Mouse (Mus musculus) G1E (cell line): ENCODE data around the gene Mmp2.

Source experiments
- CTCF ChIP-seq: IDR thresholded peaks from 2 replicates; pipeline ENCODE4 v1.5.1; 2012; ENCODE audit warnings: low read depth, low read length, inconsistent platforms, mixed read lengths
- GATA1 ChIP-seq: IDR thresholded peaks from 2 replicates; pipeline ENCODE4 v1.6.1; 2012; ENCODE audit warnings: borderline replicate concordance, low read length, inconsistent platforms, mixed read lengths
- GATA2 ChIP-seq: IDR thresholded peaks from 2 replicates; pipeline ENCODE4 v1.6.1; 2012; ENCODE audit warnings: low read depth, low read length, inconsistent platforms, borderline replicate concordance
- POLR2AphosphoS5 ChIP-seq: IDR thresholded peaks from 2 replicates; pipeline ENCODE4 v1.6.1; 2012; ENCODE audit warnings: low read depth, low read length, inconsistent platforms; ENCODE audit not compliant: insufficient replicate concordance
- TAL1 ChIP-seq: conservative IDR thresholded peaks from 2 replicates; pipeline ENCODE4 v1.6.1; 2012; ENCODE audit warnings: low read depth, low read length, inconsistent platforms, mixed read lengths

GRCm38 (mm10) chr8:92902981-92903380 is 75.9 kb downstream of the Mmp2 start:
- TF ChIP-seq TAL1 (no peak), CTCF (no peak), POLR2AphosphoS5 (no peak), GATA1 (no peak), GATA2 (no peak)
